Mouse (Mus musculus) MEL (cell line): ENCODE data around the gene Fam129c. TPM values are rescaled to one million over a fixed set of nuclear protein-coding genes. Genes with fewer than 3 reads are reported as not detected.

Experiments used
- DNase-seq: peaks from one replicate; pipeline ENCODE4 v3.0.0; 2011; ENCODE audit warnings: low read depth, low spot score
- H3K27ac ChIP-seq: 2 replicates; pipeline ENCODE4 v1.5.1; 2012; ENCODE audit warnings: low read depth, mild to moderate bottlenecking, control low read depth, low read length, moderate library complexity; ENCODE audit not compliant: control insufficient read depth
- H3K27me3 ChIP-seq, 2 experiments: fragments of 150-350 bp in 1 of 2; sonication (generic) in 1 of 2; 2 replicates each; pipeline ENCODE4 v1.6.1; 2012; ENCODE audit warnings: low read length in 2 of 2, mild to moderate bottlenecking in 2 of 2, improper control_type of control experiment in 1 of 2, moderate library complexity in 1 of 2; ENCODE audit not compliant: insufficient read depth in 2 of 2, control insufficient read depth in 1 of 2
- H3K36me3 ChIP-seq, 2 experiments: 2 replicates each; pipeline ENCODE4 v1.6.1; 2012 to 2014; ENCODE audit warnings: low read length in 2 of 2, improper control_type of control experiment in 1 of 2, inconsistent platforms in 1 of 2, mild to moderate bottlenecking in 1 of 2; ENCODE audit not compliant: insufficient read depth in 2 of 2, control insufficient read depth in 1 of 2
- H3K4me1 ChIP-seq, 2 experiments: fragments of 150-350 bp in 1 of 2; sonication (generic) in 1 of 2; 2 replicates each; pipeline ENCODE4 v1.6.1; 2012; ENCODE audit warnings: low read length in 2 of 2, improper control_type of control experiment in 1 of 2, mild to moderate bottlenecking in 1 of 2; ENCODE audit not compliant: insufficient read depth in 2 of 2, control insufficient read depth in 1 of 2
- H3K4me3 ChIP-seq, 2 experiments: fragments of 150-350 bp in 1 of 2; sonication (generic) in 1 of 2; 2 replicates each; pipeline ENCODE4 v1.5.1; 2012; ENCODE audit warnings: low read depth in 2 of 2, low read length in 2 of 2, mild to moderate bottlenecking in 2 of 2, moderate library complexity in 2 of 2, control low read depth in 1 of 2, improper control_type of control experiment in 1 of 2; ENCODE audit not compliant: control insufficient read depth in 1 of 2, insufficient read depth in 1 of 2
- H3K79me2 ChIP-seq: 2 replicates; pipeline ENCODE4 v1.6.1; 2012; ENCODE audit warnings: mild to moderate bottlenecking, low read length, moderate library complexity; ENCODE audit not compliant: control insufficient read depth, poor library complexity, insufficient read depth
- H3K9ac ChIP-seq: 2 replicates; pipeline ENCODE4 v1.6.1; 2012; ENCODE audit warnings: low read depth, mild to moderate bottlenecking, control low read depth, low read length, moderate library complexity; ENCODE audit not compliant: control insufficient read depth, poor library complexity, severe bottlenecking
- H3K9me3 ChIP-seq: fragments of 150-350 bp; sonication (generic); replicated peaks from 2 replicates; pipeline ENCODE4 v1.6.1; 2012; ENCODE audit warnings: mild to moderate bottlenecking, low read length, improper control_type of control experiment, moderate library complexity; ENCODE audit not compliant: insufficient read depth
- CHD1 ChIP-seq: IDR thresholded peaks from 2 replicates; pipeline ENCODE4 v1.6.1; 2012; ENCODE audit warnings: low read depth, mild to moderate bottlenecking, inconsistent platforms, low read length, improper control_type of control experiment
- CHD2 ChIP-seq: IDR thresholded peaks from 2 replicates; pipeline ENCODE4 v1.6.1; 2011; ENCODE audit warnings: low read length, improper control_type of control experiment
- CTCF ChIP-seq, 3 experiments: IDR thresholded peaks in 2 of 3; conservative IDR thresholded peaks in 1 of 3; 2 replicates each; pipeline ENCODE4 v1.5.1; 2011 to 2012; ENCODE audit warnings: low read length in 3 of 3, low read depth in 2 of 3, mild to moderate bottlenecking in 2 of 3, improper control_type of control experiment in 1 of 3, inconsistent platforms in 1 of 3, mixed read lengths in 1 of 3, moderate library complexity in 1 of 3; ENCODE audit not compliant: control insufficient read depth in 1 of 3, insufficient read depth in 1 of 3, poor library complexity in 1 of 3, severe bottlenecking in 1 of 3
- E2F4 ChIP-seq: IDR thresholded peaks from 2 replicates; pipeline ENCODE4 v1.6.1; 2011; ENCODE audit warnings: low read depth, low read length, improper control_type of control experiment, borderline replicate concordance
- ELF1 ChIP-seq: IDR thresholded peaks from 2 replicates; pipeline ENCODE4 v1.6.1; 2014; ENCODE audit warnings: low read depth, mild to moderate bottlenecking, inconsistent platforms, low read length, improper control_type of control experiment, moderate library complexity
- EP300 ChIP-seq, 2 experiments: IDR thresholded peaks; 2 replicates each; pipeline ENCODE4 v1.6.1; 2011; ENCODE audit warnings: improper control_type of control experiment in 2 of 2, low read length in 2 of 2, low read depth in 1 of 2, mild to moderate bottlenecking in 1 of 2
- ETS1 ChIP-seq: IDR thresholded peaks from 2 replicates; pipeline ENCODE4 v1.6.1; 2012; ENCODE audit warnings: low read depth, mild to moderate bottlenecking, inconsistent platforms, low read length, improper control_type of control experiment, moderate library complexity
- GABPA ChIP-seq: IDR thresholded peaks from 2 replicates; pipeline ENCODE4 v1.6.1; 2012; ENCODE audit warnings: low read depth, mild to moderate bottlenecking, inconsistent platforms, low read length, improper control_type of control experiment, moderate library complexity
- GATA1 ChIP-seq: IDR thresholded peaks from 2 replicates; pipeline ENCODE4 v1.6.1; 2011; ENCODE audit warnings: low read depth, low read length, improper control_type of control experiment
- JUND ChIP-seq: IDR thresholded peaks from 2 replicates; pipeline ENCODE4 v1.6.1; 2011; ENCODE audit warnings: low read depth, mild to moderate bottlenecking, improper control_type of control experiment, low read length
- KAT2A ChIP-seq: conservative IDR thresholded peaks from 2 replicates; pipeline ENCODE4 v1.6.1; 2012; ENCODE audit warnings: low read depth, low read length, improper control_type of control experiment, inconsistent platforms
- MAFK ChIP-seq: IDR thresholded peaks from 2 replicates; pipeline ENCODE4 v1.6.1; 2011; ENCODE audit warnings: low read depth, mild to moderate bottlenecking, low read length, improper control_type of control experiment, borderline replicate concordance
- MAX ChIP-seq: IDR thresholded peaks from 2 replicates; pipeline ENCODE4 v1.6.1; 2011; ENCODE audit warnings: low read length, improper control_type of control experiment
- MAZ ChIP-seq: IDR thresholded peaks from 2 replicates; pipeline ENCODE4 v1.6.1; 2012; ENCODE audit warnings: low read depth, mild to moderate bottlenecking, inconsistent platforms, low read length, improper control_type of control experiment
- MEF2A ChIP-seq: IDR thresholded peaks from 2 replicates; pipeline ENCODE4 v1.6.1; 2014; ENCODE audit warnings: low read depth, mild to moderate bottlenecking, inconsistent platforms, low read length, improper control_type of control experiment; ENCODE audit not compliant: poor library complexity, insufficient replicate concordance, severe bottlenecking; ENCODE audit errors: extremely low read depth
- MXI1 ChIP-seq: IDR thresholded peaks from 2 replicates; pipeline ENCODE4 v1.6.1; 2011; ENCODE audit warnings: mild to moderate bottlenecking, low read depth, low read length, improper control_type of control experiment
- MYC ChIP-seq: IDR thresholded peaks from 2 replicates; pipeline ENCODE4 v1.6.1; 2011; ENCODE audit warnings: low read depth, mild to moderate bottlenecking, low read length, improper control_type of control experiment, moderate library complexity
- NELFE ChIP-seq: IDR thresholded peaks from 2 replicates; pipeline ENCODE4 v1.6.1; 2011; ENCODE audit warnings: low read depth, low read length, improper control_type of control experiment
- NRF1 ChIP-seq: IDR thresholded peaks from 2 replicates; pipeline ENCODE4 v1.6.1; 2014; ENCODE audit warnings: low read depth, mild to moderate bottlenecking, inconsistent platforms, low read length, improper control_type of control experiment, moderate library complexity; ENCODE audit not compliant: poor library complexity, insufficient read depth, severe bottlenecking
- POLR2A ChIP-seq, 2 experiments: IDR thresholded peaks; 2 replicates each; pipeline ENCODE4 v1.6.1; 2011 to 2012; ENCODE audit warnings: low read length in 2 of 2, mild to moderate bottlenecking in 2 of 2, control low read depth in 1 of 2, improper control_type of control experiment in 1 of 2, low read depth in 1 of 2, moderate library complexity in 1 of 2; ENCODE audit not compliant: control insufficient read depth in 1 of 2, insufficient read depth in 1 of 2, poor library complexity in 1 of 2
- POLR2AphosphoS2 ChIP-seq: IDR thresholded peaks from 2 replicates; pipeline ENCODE4 v1.6.1; 2011; ENCODE audit warnings: low read length, improper control_type of control experiment
- POLR2AphosphoS5 ChIP-seq: IDR thresholded peaks from 2 replicates; pipeline ENCODE4 v1.6.1; 2012; ENCODE audit warnings: low read depth, borderline replicate concordance, mild to moderate bottlenecking, inconsistent platforms, low read length, moderate library complexity, mixed read lengths
- RAD21 ChIP-seq: IDR thresholded peaks from 2 replicates; pipeline ENCODE4 v1.6.1; 2011; ENCODE audit warnings: mild to moderate bottlenecking, low read depth, low read length, improper control_type of control experiment
- RCOR1 ChIP-seq: IDR thresholded peaks from 2 replicates; pipeline ENCODE4 v1.6.1; 2012; ENCODE audit warnings: low read depth, mild to moderate bottlenecking, inconsistent platforms, low read length, improper control_type of control experiment
- SIN3A ChIP-seq: IDR thresholded peaks from 2 replicates; pipeline ENCODE4 v1.6.1; 2012; ENCODE audit warnings: low read length, improper control_type of control experiment, inconsistent platforms
- SMC3 ChIP-seq: IDR thresholded peaks from 2 replicates; pipeline ENCODE4 v1.6.1; 2011; ENCODE audit warnings: low read depth, low read length, improper control_type of control experiment
- TAL1 ChIP-seq: IDR thresholded peaks from 2 replicates; pipeline ENCODE4 v1.6.1; 2012; ENCODE audit warnings: mild to moderate bottlenecking, inconsistent platforms, low read length, moderate library complexity, mixed read lengths
- TBP ChIP-seq: IDR thresholded peaks from 2 replicates; pipeline ENCODE4 v1.8.0; 2011; ENCODE audit warnings: low read depth, low read length, improper control_type of control experiment
- TCF12 ChIP-seq: IDR thresholded peaks from 2 replicates; pipeline ENCODE4 v1.6.1; 2014; ENCODE audit warnings: low read depth, mild to moderate bottlenecking, inconsistent platforms, low read length, improper control_type of control experiment, moderate library complexity
- UBTF ChIP-seq: IDR thresholded peaks from 2 replicates; pipeline ENCODE4 v1.6.1; 2012; ENCODE audit warnings: low read depth, mild to moderate bottlenecking, inconsistent platforms, low read length, improper control_type of control experiment, moderate library complexity, borderline replicate concordance; ENCODE audit not compliant: insufficient read depth
- USF2 ChIP-seq, 2 experiments: IDR thresholded peaks; 2 replicates each; pipeline ENCODE4 v1.6.1; 2011 to 2012; ENCODE audit warnings: improper control_type of control experiment in 2 of 2, low read length in 2 of 2, borderline replicate concordance in 1 of 2, inconsistent platforms in 1 of 2, low read depth in 1 of 2, mild to moderate bottlenecking in 1 of 2; ENCODE audit not compliant: insufficient read depth in 1 of 2
- ZC3H11A ChIP-seq: IDR thresholded peaks from 2 replicates; pipeline ENCODE4 v1.6.1; 2012; ENCODE audit warnings: low read depth, mild to moderate bottlenecking, inconsistent platforms, low read length, improper control_type of control experiment
- ZKSCAN1 ChIP-seq: IDR thresholded peaks from 2 replicates; pipeline ENCODE4 v1.6.1; 2012; ENCODE audit warnings: low read depth, mild to moderate bottlenecking, inconsistent platforms, low read length, improper control_type of control experiment, moderate library complexity
- ZMIZ1 ChIP-seq: IDR thresholded peaks from 2 replicates; pipeline ENCODE4 v1.6.1; 2012; ENCODE audit warnings: low read depth, mild to moderate bottlenecking, inconsistent platforms, low read length, improper control_type of control experiment, moderate library complexity
- ZNF384 ChIP-seq: IDR thresholded peaks from 2 replicates; pipeline ENCODE4 v1.6.1; 2012; ENCODE audit warnings: low read depth, mild to moderate bottlenecking, inconsistent platforms, low read length, improper control_type of control experiment
- polyA plus RNA-seq, 2 experiments: library from polyadenylated mRNA; stranded (reverse) in 1 of 2; unstranded in 1 of 2; fragments of >175 nt in 1 of 2; fragments of >200 nt in 1 of 2; gene quantifications; 2 replicates each; pipeline versions ENCODE4 v1.2.1 to v1.2.4; 2012; ENCODE audit warnings: low replicate concordance in 2 of 2, low read depth in 1 of 2; ENCODE audit not compliant: insufficient read length in 2 of 2, insufficient read depth in 1 of 2, missing spikeins in 1 of 2
- total RNA-seq: library from RNA; depleted of rRNA; stranded (reverse); fragments of 300-350 nt; gene quantifications from 2 replicates; pipeline ENCODE4 v1.2.3, GENCODE M21; 2012

The Fam129c gene
- total and polyA plus RNA-seq, 3 experiments, result 7.6 to 8.3 TPM; not detected in 1

DNA sequence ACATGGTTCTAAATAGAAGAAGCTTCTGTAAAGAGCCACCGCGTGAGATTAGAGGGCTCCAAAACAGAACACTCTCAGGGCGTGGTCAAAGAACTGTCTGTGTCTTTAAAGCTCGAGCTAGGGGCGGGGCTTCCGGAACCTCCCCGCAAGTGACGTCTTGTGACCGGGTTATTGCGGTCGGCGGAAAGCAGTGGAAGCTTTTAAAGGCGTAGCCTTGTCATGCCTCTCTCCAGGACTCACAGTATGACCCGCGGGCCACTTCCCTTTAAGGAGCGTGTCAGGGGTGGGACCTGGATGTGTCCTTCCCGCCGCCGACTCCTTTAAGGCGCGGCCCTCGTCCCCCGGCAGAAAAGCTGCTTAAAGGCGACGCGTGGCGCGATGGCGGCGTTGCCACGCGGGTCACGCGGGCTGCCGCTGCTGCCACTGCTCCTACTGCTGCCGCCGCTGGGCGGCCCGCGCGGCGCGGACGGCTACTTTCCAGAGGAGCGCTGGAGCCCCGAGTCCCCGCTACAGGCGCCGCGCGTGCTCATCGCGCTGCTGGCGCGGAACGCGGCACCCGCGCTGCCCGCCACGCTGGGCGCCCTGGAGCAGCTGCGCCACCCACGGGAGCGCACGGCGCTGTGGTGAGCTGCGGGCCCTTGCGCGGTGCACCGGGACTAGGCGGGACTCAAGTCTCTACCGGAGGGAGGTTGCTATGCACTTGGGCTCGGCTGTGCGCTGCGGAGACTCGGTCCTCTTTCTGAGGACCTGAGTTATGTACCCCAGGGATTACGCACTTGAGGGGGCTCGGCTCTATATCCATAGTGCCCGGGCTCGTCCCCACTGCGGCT, 13.6 kb downstream of the Fam129c start, which contains the start of gene Colgalt1:
Colgalt1 (plus strand) TSS at position 177 of the 830 bp plus-strand sequence.
- Histone ChIP-seq H3K27me3 (no peaks in the 10 kb centered on the region), H3K9me3 (no peaks in the 10 kb centered on the region), H3K36me3 (peaks cover 0 to 5% of the 10 kb centered on the region in 2 experiments; a peak in 2 of 4 replicates), H3K4me3 (peak within 1 kb of the TSS; percentile 81 to 93), H3K27ac (peak within 1 kb of the TSS; percentile 64), H3K9ac (peak within 1 kb of the TSS; percentile 86), H3K79me2 (peaks cover 19% of the 10 kb centered on the region), H3K4me1 (peaks cover 6 to 11% of the 10 kb centered on the region in 2 experiments; a peak in 2 of 4 replicates)
- DNase-seq, result peak; percentile 99
- TF ChIP-seq TCF12, result no peak
- TF ChIP-seq ZNF384, result no peak
- TF ChIP-seq CHD1, result no peak
- TF ChIP-seq GABPA, result no peak
- no peak for TF ChIP-seq TAL1
- peak; percentile 34; the same call in 1 of the 2 replicates for TF ChIP-seq NRF1
- peak; percentile 86 for TF ChIP-seq MXI1
- TF ChIP-seq USF2 (IDR thresholded peaks at IDR 0.05; ENCODE audit: borderline replicate concordance in 1 of 2, insufficient read depth in 1 of 2, low read depth in 1 of 2, low read length in 2 of 2), result peak in 1 of 2 experiments; percentile 69; a peak in 1 of 4 replicates
- TF ChIP-seq CHD2, result no peak
- no peak for TF ChIP-seq RAD21
- no peak for TF ChIP-seq UBTF
- peak; percentile 79; the same call in 1 of the 2 replicates for TF ChIP-seq MYC
- TF ChIP-seq MEF2A, result no peak
- TF ChIP-seq MAFK, result no peak
- TF ChIP-seq KAT2A, result no peak
- no peak for TF ChIP-seq CTCF (IDR thresholded peaks at IDR 0.05 in 2 of 3, conservative IDR thresholded peaks at IDR 0.05 in 1 of 3; ENCODE audit: control insufficient read depth in 1 of 3, insufficient read depth in 1 of 3, low read depth in 2 of 3, low read length in 3 of 3, poor library complexity in 1 of 3, severe bottlenecking in 1 of 3)
- TF ChIP-seq SIN3A, result peak; percentile 99
- no peak for TF ChIP-seq GATA1
- TF ChIP-seq POLR2AphosphoS2, result no peak
- TF ChIP-seq TBP, result peak; percentile 86
- peak; percentile 55; the same call in 1 of the 2 replicates for TF ChIP-seq MAZ
- peak; percentile 72 to 78 for TF ChIP-seq POLR2A (IDR thresholded peaks at IDR 0.05; ENCODE audit: control insufficient read depth in 1 of 2, insufficient read depth in 1 of 2, low read depth in 1 of 2, low read length in 2 of 2, poor library complexity in 1 of 2)
- TF ChIP-seq E2F4, result 0 out of 2 replicates have a peak, but pooled peaks have one; percentile 24
- TF ChIP-seq POLR2AphosphoS5, result no peak
- peak; percentile 86 for TF ChIP-seq ELF1
- no peak for TF ChIP-seq ZKSCAN1
- TF ChIP-seq ZC3H11A, result no peak
- 0 out of 2 replicates have a peak, but pooled peaks have one; percentile 9 for TF ChIP-seq ETS1
- TF ChIP-seq NELFE, result peak; percentile 70
- no peak for TF ChIP-seq EP300 (IDR thresholded peaks at IDR 0.05; ENCODE audit: low read depth in 1 of 2, low read length in 2 of 2)
- peak; percentile 83; the same call in 1 of the 2 replicates for TF ChIP-seq MAX
- no peak for TF ChIP-seq JUND
- TF ChIP-seq RCOR1, result no peak
- 0 out of 2 replicates have a peak, but pooled peaks have one; percentile 62 for TF ChIP-seq ZMIZ1
- no peak for TF ChIP-seq SMC3
